Mouse (Mus musculus) layer of hippocampus, postnatal 10 days (tissue): ENCODE measurements around the gene 1700003F12Rik. TPM values are rescaled to one million over a fixed set of nuclear protein-coding genes. Genes with fewer than 3 reads are reported as not detected.
A peak's percentile ranks its signal among the peaks of the same experiment; 100 is the strongest.

Experiments
- DNase-seq, 2 experiments: peaks; one replicate each; pipeline ENCODE4 v3.0.0; 2021; ENCODE audit warnings: low spot score in 2 of 2
- long read RNA-seq: library from polyadenylated mRNA; stranded (forward); transcript quantifications from one replicate; pipeline ENCODE4 v2.0.0, GENCODE M21; 2023
- total RNA-seq, 2 experiments: library from RNA; stranded (reverse); gene quantifications; 2 replicates each; pipeline ENCODE4 v1.2.3; 2021

The 1700003F12Rik gene
- total RNA-seq: 1 to 10 TPM in 1 of 2 experiments, under 1 TPM in 1; 0.67 to 2.0 TPM
- long read RNA-seq, partial matches to known transcripts: 1 of 3 reads
- long read RNA-seq, other reads (novel, unspliced or antisense): 0 of 3 reads

DNA sequence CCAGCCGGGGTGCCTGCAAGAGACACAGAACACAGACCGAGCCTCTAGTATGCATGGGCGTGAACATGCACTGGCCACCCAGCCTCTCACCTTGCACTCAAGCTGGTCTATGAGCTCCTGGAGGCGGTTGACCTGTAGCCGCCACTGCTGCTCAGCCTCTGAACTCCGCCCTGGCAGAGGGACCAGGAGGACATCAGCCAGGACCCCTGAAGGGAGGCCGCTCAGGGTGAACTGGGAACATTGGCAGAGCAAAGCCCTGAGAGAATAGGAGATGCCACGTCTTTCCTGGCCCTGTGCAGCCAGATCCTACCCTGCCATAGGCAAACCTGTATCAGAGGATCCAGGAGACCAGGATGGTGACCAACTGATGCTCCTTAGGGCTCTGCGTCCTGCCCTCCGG is at the start of gene 1700003F12Rik:
Gene 1700003F12Rik, plus strand, starts transcription at position 375 of the 400 bp plus-strand sequence.
- DNase-seq: no peak

DNA sequence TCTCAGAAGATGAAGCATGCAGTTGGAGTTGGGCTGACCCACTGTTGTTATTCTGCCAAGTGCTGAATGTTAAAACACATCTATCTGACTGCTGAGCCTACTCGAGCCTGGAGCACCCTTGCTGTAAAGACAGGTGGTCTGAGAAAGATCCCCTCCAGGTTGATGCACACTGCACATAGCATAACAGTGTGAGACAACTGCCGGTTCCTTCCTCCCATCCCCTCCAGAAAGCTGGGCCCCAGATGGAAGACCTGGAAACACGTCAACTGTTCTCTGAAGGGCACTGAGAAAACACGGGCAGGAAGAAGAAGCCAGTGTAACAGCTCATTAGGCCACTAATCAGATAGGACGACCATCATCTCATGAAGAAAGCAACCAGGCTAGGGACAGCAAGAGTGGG is 48.3 kb upstream of the 1700003F12Rik start:
- DNase-seq: peak in 1 of 2 experiments; percentile 24

DNA sequence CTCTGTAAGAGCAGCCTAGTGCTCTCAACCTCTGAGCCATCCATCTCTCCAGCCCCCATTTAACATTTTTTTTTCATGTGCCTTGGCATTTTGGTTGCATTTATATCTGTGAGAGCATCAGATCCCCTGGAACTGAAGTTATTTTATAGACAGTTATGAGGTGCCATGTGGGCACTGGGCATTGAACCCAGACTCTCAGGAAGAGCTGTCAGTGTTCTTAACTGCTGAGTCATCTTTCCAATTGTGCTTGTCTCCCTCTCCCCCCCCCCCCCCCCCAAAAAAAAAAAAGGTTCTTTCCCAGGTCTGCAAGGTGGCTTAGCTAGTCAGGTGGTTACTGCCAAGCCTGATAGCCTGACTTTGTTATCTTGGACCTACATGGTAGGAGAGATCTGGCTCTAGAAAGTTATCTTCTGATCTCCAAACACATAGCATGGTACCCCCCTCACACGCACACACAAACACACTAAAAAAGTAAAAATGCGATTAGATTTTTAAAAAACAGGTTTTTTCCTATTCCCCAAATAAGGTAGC is 47.1 kb upstream of the 1700003F12Rik start:
- no peak for DNase-seq

DNA sequence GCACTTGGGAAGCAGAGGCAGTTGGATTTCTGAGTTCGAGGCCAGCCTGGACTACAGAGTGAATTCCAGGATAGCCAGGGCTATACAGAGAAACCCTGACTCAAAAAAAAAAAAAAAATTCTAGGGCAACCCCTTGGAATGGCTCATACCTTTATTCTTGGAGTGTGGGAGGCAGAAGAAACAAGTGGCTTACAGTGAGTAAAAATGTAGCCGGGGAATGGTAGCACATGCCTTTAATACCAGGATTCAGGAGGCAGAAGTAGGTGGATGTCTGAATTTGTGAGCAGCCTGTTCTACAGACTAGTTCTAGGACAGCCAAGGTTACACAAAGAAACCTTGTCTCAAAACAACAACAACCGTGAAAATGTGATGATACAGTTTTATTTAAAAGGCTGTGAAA is 46.1 kb upstream of the 1700003F12Rik start:
- no peak for DNase-seq

DNA sequence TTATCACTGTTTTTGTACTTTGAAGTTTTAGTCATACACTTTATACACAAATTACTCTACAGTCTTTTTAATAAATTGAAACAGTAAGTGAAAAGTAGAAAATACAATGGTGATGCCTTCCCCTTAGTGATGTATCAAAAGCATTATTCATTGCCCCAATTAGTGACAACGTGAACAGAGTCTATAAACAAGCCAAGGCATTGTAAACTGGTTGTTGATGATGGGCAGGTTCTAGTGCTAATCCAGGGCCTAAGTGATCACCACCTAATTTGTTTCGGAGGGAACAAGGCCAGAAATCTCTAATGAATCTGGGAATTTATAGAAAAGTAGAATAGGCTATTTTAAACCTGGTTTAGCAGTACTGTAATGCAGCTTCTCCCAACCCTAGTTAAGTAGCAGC is 39.8 kb upstream of the 1700003F12Rik start:
- no peak for DNase-seq

DNA sequence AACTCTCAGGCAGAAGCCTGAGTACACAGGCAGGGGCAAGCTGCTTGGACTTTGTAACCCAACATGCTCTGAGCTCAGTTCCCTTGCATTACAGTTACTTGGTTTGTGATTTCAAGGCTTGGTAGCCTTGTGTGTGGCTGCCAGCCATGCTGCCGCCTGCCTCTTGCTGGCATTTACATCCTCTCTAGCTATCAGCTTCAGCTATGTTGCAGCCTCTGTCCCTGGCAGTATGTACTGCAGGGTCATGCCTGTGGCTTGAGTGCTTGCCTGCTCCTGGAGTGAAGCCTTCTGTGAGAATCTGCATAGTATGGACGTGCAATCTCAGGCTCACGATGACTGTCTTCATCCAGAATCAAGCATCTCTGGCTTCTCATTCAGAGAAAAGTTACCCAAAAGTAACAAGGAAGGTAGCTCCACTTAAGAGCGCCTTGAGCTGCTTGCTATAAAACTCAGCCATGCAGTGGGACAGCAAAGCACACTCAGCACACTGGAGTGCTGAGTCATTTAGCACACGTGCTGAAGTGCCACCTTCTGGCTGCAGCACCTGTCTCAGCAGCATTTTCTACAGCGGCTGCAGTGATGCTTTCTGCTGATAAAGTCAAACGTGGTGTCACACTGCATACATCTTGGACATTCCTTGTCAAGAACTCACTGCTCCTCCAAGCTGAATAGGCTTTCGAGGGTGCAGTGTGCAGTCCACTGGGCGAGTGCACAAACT is 39.2 kb upstream of the 1700003F12Rik start:
- no peak for DNase-seq

DNA sequence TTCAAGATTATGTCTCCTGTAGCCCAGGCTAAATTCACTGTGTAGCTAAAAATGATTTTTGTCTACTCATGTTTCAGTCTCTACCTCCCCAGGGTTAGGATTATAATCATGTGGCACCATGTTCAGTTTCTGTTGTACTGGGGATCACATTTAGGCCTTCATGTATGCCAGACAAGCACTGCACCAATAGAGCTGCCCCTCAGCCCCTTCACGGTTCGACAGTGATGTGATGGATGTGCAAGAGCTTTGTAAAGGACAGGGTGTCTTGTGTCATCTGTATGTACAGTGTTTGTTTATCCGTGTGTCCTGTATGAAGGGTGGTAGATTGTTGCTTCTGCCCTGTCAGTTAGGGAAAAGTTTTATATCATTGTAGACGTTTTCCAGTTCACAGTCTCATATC is 38.4 kb upstream of the 1700003F12Rik start:
- DNase-seq: no peak

DNA sequence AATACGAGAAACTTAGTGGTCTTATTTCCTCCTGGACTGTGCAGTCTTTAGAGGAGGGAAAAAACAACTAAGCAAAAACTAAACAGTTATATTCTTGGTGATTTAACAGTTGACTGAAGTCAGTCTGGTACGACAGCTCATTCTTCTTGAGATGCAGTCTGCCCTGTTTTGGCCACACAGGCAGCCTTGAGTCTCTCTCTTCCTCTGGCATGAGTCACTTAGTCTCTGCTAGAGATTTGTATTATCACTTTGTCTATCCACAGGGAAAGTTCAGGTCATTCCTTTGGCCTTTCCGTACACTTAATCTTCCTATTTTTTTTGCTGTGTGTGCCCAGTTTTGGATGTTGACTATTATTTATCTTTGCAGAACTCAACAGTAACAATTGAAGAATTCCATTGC is 36.7 kb upstream of the 1700003F12Rik start:
- no peak for DNase-seq

DNA sequence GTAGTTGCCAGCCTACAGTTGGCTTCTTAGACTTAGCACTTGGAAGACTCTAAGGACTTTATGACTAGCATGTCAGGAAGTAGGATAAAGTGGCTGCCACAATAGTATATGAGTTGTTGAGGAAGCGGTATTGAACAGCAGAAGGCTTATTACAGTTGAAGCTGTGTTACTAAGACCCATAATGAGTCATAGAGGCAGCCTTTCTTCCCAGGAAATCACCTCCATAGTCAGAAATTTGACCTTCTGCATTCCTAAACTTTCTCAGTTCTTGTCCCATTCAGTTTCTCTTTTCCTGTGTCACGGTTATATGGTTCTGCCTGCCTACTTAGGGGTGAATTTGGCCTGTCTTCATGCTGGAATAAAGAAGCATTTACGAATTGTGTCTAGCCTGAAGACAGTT is 29.9 kb upstream of the 1700003F12Rik start:
- DNase-seq: no peak

DNA sequence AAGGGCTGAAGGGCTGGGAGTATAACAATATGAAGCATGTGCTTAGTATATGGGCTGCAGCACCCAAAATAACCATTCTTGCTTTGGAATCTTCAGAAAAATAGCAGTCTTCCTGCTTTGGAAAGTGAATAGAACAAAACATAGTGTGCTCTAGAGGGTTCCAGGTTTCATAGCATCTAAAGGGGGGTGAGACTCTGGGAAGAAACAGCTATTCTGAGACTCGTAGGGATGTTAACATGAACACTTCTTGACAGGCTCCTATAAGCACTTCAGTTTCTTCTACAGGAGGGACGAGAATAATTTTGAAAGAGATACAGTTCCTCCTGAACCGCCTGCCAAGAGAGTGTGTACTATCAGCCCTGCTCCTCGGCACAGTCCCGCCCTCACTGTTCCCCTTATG is 29.5 kb upstream of the 1700003F12Rik start:
- DNase-seq: no peak

DNA sequence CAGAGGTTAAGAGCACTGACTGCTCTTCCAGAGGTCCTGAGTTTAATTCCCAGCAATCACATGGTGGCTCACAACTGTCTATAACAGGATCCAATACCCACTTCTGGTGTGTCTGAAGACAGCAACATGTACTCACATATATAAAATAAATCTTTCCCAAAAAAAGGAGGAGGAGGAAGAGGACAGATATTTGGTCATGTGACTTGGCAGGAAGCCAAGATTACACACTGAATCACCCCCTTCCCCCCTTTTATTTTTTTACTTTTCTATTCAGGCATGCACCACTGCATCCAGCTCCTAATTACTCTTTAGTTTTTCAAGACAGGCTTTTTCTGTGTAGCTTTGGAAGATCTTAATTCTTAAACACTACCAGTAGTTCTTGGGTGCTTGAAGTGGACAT is 25.4 kb upstream of the 1700003F12Rik start:
- DNase-seq: no peak

DNA sequence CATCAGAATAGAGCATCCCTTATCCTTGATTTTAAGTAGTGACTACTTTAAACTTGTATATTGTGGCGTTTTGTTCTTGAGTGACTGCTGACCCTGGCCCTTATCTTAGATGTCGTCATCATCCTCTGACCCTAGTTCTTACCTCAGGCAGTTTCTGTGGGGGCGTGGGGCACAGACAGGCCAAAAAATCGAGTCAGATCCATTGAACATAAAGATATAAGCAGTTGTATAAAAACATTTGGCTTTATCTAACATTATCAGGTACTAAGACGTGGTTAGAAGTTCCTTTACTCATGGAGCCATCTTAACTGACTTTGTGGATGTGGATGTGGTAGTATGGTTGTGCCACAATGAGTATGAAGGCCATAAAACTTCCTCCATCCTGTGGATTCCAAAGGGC is 24.6 kb upstream of the 1700003F12Rik start:
- no peak for DNase-seq

DNA sequence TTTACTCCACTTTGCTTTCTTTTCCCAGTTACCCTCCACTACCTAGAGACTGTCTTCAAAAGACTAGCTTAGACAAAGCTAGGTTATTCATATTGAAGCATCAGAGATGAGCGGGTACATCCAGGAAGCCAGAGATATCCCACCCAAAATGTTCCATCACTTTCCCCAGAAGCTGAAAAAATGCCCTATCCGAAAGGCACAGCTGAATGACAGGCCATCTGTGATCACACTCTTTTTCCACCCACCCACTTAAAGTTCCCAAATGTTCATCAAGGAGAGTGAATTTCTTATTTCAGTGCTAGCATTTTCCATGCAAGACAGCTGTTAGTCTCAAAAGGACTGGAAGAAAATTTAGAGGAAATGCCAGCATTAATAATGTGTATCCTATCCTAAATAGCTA is 21.6 kb upstream of the 1700003F12Rik start:
- no peak for DNase-seq

DNA sequence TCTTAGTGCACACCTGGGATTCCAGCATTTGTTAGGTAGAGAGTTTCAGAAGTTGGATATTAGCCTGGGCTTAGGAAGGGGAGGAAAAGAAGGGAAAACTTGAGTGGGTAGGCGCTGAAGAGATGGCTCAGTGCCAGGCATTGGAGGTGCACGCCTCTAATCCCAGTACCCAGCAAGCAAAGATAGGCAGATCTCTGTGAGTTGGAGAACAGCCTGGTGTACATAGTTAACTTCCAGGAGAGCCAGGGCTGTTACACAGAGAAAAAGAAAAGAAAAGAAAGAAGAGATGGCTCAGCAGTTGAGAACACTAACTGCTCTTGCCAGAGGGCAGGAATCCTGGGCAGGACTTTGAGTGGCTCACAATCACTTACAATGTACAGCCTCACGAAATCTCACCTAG is 20.4 kb upstream of the 1700003F12Rik start:
- DNase-seq: no peak

DNA sequence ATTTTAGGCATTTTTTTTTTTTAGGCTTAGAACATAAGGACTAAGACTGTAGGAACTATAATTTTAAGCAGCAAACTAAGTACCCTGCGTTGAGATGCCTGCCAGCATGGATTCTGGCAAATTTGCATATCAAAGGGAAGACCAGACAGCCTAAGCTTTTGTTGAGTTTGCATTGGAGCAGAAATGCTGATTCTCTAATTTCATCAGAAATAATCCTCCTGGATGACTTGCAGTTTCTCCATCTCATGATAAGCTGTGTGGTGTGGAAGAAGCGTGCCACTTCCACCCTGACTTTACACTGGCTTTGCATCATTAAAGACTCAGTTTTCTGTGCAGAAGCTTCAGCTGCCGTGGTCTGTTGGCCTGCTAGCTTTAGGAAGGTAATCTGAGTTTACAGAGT is 14.0 kb upstream of the 1700003F12Rik start:
- no peak for DNase-seq

DNA sequence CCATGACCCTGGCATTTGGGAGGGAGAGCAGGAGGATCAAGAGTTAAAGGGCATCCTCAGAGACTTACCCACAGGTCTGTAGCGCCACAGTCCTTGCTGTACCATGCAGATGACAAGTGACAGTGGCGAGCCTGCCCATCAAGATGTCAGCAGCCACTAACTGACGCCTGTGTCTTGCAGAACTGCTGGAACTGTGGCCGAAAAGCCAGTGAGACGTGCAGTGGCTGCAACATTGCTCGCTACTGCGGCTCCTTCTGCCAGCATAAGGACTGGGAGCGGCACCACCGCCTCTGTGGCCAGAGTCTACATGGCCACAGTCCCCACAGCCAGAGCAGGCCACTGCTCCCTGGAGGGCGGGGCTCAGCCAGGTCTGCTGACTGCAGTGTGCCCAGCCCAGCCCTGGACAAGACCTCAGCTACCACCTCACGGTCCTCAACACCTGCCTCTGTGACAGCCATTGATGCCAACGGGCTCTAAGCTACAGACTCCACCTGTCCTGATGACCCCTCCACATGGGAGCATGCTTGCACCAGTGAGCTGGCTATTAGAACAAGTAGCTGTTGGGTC is 12.1 kb upstream of the 1700003F12Rik start:
- no peak for DNase-seq

DNA sequence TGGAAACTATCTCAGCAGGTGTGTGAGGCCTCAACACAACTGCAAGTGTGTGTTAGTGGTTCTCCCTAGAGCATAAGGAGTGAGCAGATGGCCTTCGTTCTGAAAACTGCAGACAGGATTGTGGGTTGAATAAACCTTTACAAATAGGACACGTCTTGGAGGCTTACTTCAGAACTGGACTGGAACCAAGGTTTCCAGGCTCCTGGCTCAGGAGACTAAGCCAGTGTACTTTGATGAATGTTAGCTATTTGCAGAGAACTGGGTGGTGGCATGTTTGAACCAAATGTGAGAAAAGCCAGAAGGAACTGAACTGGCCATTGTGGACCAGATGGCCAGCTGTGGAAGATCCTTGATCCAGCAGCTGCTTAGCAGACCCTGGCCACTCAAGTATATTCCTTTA is 8.6 kb upstream of the 1700003F12Rik start:
- DNase-seq: no peak

DNA sequence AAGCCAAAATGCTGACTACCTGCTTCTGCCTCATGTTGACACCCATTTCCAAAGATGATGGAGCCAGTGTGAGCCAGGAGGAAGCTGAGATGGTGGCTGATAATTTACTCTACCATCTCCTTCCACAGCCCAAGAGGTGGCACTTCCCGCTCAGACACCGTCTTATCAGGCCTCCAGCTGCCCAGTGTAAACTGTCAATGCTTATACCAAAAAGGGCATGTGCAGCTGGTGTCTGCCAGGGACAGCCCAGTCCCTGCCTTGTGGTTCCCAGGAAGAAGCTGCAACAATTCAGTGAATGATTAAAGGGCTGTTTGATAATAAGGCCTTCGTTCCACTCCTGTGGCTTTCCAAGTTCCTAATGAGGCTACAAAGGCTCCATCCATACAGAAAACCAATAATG is 8.2 kb upstream of the 1700003F12Rik start:
- DNase-seq: no peak

DNA sequence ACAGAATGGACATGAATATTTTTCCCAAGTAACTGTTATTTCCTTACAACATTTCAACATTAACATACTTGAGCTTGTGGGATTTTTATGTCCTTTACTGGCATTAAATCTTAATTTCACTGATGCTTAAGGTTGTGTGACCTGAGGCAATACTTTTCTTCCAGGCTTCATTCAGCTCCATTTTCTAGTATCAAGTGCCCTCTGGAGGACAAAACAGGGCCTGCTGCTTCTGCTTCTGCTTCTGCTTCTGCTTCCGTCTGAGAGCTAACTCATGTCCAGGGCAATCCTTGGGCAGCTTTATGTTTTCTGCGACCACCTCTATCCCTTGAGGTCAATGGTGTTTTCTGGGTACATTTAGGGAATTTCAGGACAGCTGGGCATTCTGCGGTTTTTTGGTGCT is 7.2 kb upstream of the 1700003F12Rik start:
- peak; percentile 69 to 73 for DNase-seq

DNA sequence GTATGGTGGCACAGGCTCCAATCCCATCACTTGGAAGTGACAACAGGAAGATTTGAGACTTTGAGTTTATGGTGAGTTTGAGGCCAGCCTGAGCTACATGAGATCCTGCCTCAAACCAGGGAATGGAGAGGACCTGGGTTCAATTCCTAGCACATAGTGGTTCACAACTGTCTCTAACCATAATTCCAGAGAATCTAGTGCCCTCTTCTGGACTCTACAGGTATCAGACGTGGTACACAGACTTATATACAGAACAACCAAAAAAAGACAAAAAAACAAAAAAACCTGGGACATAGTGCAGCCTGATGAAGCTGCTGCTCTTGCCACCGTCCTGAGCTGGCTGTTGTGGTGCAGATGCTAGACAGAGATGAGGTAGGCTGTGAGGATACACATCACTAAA is 5.3 kb upstream of the 1700003F12Rik start:
- DNase-seq: no peak

DNA sequence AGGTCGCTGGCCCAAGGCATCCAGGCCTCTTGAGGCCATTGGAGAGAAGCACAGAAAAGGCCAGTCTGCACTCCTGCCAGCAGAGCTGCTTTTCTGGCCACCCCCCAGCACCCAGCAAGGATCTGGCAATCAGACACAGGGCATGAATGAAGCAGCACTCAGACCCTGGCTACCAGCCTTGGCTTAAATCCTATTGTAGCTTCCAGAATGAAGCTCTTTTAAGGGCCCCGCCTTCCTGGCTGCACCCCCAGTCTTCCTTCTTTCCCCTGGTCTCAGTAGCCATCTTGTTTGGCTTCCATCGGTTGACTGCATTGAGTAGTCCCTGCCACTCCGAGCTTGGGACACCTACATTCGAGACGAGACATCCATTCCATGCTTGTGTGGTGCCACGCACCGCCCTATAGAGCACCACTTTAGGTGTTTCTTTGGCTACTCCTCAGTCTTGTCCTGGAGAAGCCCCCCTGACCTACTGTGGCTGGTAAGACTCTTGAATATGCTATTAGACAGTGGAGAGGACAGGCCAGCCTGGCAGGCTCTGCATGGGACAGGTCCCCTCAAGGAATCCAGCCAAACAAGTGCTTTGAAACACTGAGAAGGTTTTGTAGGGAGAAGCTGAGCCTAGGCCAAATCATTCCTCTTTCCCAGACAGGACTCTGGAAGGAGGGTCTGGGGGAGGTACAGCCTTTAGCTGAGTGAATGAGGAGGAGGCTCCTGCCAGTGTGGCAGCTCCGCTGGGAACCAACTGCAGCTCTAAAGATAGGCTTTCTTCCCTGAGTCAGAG is 3.1 kb upstream of the 1700003F12Rik start:
- peak; percentile 78 to 84 for DNase-seq

DNA sequence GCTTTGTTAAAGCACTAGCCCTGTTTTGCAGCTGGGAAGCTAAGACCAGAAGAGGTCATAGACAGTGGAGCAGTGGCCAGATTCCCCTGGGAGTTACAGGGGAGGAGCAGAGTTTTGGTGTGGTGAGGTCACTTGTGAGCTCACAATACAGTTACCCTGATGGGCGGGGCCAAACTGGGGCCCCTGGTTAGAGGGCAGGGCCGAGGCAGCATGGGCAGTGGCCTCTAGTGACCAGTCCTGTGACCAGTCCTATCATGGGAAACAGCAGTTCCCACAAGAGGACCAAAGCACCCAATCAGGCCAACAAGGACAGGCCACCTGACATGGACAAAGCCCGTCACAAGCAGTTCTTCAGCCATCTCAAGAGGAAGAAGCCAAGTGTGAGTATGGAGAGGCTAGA is 1.8 kb downstream of the 1700003F12Rik start:
- DNase-seq: no peak
